Mouse (Mus musculus): Measurements from ENCODE around the gene Ngb. TPM values are rescaled to one million over a fixed set of nuclear protein-coding genes. Genes with fewer than 3 reads are reported as not detected.
A peak's percentile ranks its signal among the peaks of the same experiment; 100 is the strongest.

The Ngb gene
- not detected in 2 replicates for polyA plus RNA-seq (2012)

DNA sequence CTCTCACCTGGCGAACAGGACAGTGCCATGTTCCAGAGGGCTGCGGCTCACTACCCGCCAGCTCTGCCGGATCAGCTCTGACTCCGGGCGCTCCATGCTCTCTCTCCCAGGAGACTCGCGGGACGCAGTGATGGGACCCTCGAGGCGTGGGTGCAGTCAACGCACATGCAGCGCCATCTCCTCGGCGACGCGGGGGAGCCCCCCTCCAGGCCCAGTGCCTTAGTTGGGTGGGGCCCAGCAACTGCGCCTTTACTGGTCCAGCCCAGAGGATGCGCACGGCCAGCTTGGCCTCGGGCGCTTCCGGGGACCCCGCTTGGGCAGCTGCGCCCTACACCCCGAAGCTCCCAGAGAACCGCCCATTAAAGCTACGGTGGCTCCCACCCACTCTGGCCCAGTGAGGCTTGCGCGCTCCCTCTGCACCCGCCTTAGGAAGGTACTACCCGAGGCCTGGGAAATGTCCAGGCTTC is at the start of gene Ngb:
Gene Ngb, minus strand, starts transcription at position 375 of the 467 bp plus-strand sequence.
- Histone ChIP-seq H3K36me3 (ENCODE audit: control insufficient read depth) (no peaks in the 10 kb centered on the region), H3K27me3 (ENCODE audit: control insufficient read depth) (peaks cover 35% of the 10 kb centered on the region), H3K4me3 (replicated peaks) (no peak within 1 kb of the TSS), H3K4me1 (ENCODE audit: control insufficient read depth) (peaks cover 2% of the 10 kb centered on the region; the same call in 1 of the 2 replicates), H3K9me3 (ENCODE audit: control insufficient read depth, low read length) (no peaks in the 10 kb centered on the region)
- TF ChIP-seq TAL1 (IDR thresholded peaks at IDR 0.05; ENCODE audit: low read length) = no peak
- no peak for TF ChIP-seq GATA1 (IDR thresholded peaks at IDR 0.05; ENCODE audit: low read length)

DNA sequence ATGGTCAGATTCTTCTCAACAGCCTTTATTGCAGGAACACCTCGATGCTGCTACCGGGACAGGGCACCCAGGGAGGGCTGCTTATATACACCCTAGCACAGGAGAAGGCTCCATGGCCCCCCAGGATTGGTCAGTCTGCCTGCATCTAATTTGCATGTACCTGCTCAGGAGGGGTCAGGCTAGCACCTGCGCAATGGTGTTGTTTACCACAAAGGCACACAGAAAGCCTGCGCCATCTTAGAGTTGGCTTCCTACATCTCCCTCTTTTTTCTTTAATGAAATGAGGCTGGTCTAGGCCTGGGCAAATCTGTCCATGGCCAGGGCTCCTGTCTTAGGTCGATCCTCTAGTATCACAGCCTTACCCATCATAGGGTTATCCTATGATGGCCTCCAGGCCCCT is 47.1 kb upstream of the Ngb start:
- H3K4me3 ChIP-seq (replicated peaks) = no peak overlapping the region
- no peaks in the 10 kb centered on the region for H3K27me3 ChIP-seq (ENCODE audit: control insufficient read depth)
- no peak for TF ChIP-seq GATA1 (IDR thresholded peaks at IDR 0.05; ENCODE audit: low read length)
- no peak for TF ChIP-seq TAL1 (IDR thresholded peaks at IDR 0.05; ENCODE audit: low read length)
- peaks cover 9% of the 10 kb centered on the region for H3K36me3 ChIP-seq (ENCODE audit: control insufficient read depth)
- peaks cover 25% of the 10 kb centered on the region for H3K4me1 ChIP-seq (ENCODE audit: control insufficient read depth)
- peaks cover 29% of the 10 kb centered on the region for H3K9me3 ChIP-seq (ENCODE audit: control insufficient read depth, low read length)

DNA sequence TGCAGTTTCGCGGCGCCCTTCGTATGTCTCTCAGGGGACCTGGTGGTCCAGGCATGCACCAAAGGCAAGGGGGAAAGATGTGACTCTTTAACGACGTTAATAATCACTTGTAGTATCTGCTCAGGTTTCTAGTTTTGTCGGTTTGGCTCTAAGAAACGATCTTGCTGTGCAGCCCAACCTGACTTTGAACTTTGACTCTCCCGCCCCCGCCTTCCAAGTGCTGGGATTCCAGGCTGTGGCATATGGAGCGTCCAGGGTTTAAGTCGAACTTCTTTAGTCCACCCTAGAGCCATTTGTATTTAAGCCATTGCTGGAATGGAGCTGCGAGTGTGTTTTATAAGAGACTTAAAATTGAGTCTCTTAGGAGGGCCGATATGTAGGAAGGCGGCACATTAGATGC is 45.8 kb upstream of the Ngb start:
- H3K9me3 ChIP-seq (ENCODE audit: control insufficient read depth, low read length) = peaks cover 20% of the 10 kb centered on the region
- TF ChIP-seq GATA1 (IDR thresholded peaks at IDR 0.05; ENCODE audit: low read length) = no peak
- TF ChIP-seq TAL1 (IDR thresholded peaks at IDR 0.05; ENCODE audit: low read length) = no peak

DNA sequence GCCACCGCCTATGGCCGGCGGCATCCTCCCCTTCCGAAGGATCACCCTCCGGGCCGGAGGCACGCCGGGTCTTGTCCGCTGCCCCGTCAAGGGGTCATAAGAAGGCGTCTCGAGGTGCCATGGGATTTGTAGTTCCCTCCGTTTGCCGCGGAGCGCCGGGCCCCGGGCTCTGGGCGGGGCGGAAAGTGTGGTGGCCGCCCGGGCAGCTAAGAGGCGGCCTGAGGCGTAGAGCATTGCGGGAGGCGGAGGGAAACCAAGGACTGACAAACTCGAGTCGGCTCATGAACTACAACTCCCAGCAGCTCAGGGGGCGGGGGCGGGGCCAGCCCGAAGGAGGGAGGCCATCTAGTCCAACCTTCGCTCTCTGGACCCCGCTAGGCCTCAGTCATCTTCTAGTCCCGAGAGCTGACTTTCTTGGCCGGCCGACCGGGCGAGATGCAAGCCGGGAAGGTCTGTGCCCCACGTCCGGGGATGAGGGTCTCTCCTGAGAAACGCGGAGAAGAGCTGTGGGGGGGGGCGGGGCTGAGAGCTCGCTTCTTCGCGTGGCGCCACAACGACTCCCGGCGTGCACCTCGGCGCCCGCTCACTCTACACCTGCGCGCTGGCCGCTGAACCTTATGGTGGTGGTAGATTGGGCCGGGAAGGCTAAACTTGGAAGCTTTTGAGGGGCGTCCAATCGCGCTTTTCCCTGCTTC is 45.2 kb upstream of the Ngb start, which contains the start of gene Pomt2:
Gene Pomt2, minus strand, starts transcription at position 574 of the 695 bp plus-strand sequence.
- no peaks in the 10 kb centered on the region for H3K27me3 ChIP-seq (ENCODE audit: control insufficient read depth)
- no peak for TF ChIP-seq TAL1 (IDR thresholded peaks at IDR 0.05; ENCODE audit: low read length)
- no peak for TF ChIP-seq GATA1 (IDR thresholded peaks at IDR 0.05; ENCODE audit: low read length)
- H3K36me3 ChIP-seq (ENCODE audit: control insufficient read depth) = peaks cover 9% of the 10 kb centered on the region
- peak within 1 kb of the TSS; percentile 97 for H3K4me3 ChIP-seq (replicated peaks)
- H3K4me1 ChIP-seq (ENCODE audit: control insufficient read depth) = peaks cover 25% of the 10 kb centered on the region
- H3K9me3 ChIP-seq (ENCODE audit: control insufficient read depth, low read length) = peaks cover 15% of the 10 kb centered on the region

More for the DNA sequence above, 45.8 kb upstream of the Ngb start:
- peaks cover 9% of the 10 kb centered on the region for H3K36me3 ChIP-seq (ENCODE audit: control insufficient read depth)
- H3K27me3 ChIP-seq (ENCODE audit: control insufficient read depth) = no peaks in the 10 kb centered on the region
- peaks cover 25% of the 10 kb centered on the region for H3K4me1 ChIP-seq (ENCODE audit: control insufficient read depth)
- peak overlapping the region; percentile 97 for H3K4me3 ChIP-seq (replicated peaks)

DNA sequence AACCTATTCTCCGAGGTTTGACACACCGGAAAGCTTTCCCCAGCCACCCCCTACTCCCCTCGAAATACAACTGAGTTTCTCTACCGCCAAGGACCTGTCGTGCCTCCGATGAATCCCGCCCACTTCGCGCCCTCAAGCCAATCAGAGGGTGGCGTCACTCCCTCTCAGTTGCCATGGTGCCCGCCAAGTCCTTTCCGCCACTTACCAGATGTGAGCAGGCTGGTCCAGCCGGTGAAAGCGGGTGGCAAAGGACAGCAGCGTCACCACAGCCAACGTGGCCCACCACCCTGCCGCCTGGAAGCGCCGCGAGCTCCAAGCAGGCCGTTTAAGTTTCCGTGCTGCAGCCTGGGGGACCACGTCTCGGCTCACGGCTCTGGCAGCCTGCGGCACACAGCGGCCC is 44.6 kb upstream of the Ngb start, which contains the start of gene Gstz1:
Gene Gstz1, plus strand, starts transcription at position 200 of the 400 bp plus-strand sequence.
- H3K4me3 ChIP-seq (replicated peaks) = peak within 1 kb of the TSS; percentile 97
- H3K9me3 ChIP-seq (ENCODE audit: control insufficient read depth, low read length) = peaks cover 12% of the 10 kb centered on the region
- no peak for TF ChIP-seq TAL1 (IDR thresholded peaks at IDR 0.05; ENCODE audit: low read length)
- TF ChIP-seq GATA1 (IDR thresholded peaks at IDR 0.05; ENCODE audit: low read length) = no peak
- H3K36me3 ChIP-seq (ENCODE audit: control insufficient read depth) = peaks cover 9% of the 10 kb centered on the region
- peaks cover 25% of the 10 kb centered on the region for H3K4me1 ChIP-seq (ENCODE audit: control insufficient read depth)
- no peaks in the 10 kb centered on the region for H3K27me3 ChIP-seq (ENCODE audit: control insufficient read depth)

DNA sequence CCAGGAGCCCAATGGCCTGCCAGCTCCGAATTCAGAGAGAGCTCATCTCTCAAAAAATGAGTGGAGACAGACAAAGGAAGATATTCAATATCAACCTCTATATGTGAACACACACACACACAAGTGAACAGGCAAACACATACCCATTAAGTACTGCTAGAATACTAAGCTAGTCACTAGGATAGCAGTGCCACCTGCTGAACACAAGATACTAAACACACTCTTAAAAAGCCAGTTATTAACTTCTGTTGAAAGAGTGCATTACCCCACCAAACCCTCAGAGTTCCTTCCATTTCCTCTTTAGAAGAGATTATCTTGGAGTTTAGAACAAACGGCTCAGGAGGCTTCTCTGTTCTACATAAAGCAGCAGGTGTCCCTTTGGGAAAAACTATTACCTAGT is 39.8 kb upstream of the Ngb start:
- TF ChIP-seq GATA1 (IDR thresholded peaks at IDR 0.05; ENCODE audit: low read length) = no peak
- no peak for TF ChIP-seq TAL1 (IDR thresholded peaks at IDR 0.05; ENCODE audit: low read length)
- peaks cover 15% of the 10 kb centered on the region for H3K4me1 ChIP-seq (ENCODE audit: control insufficient read depth)
- peaks cover 7% of the 10 kb centered on the region for H3K36me3 ChIP-seq (ENCODE audit: control insufficient read depth)
- no peaks in the 10 kb centered on the region for H3K9me3 ChIP-seq (ENCODE audit: control insufficient read depth, low read length)
- no peak overlapping the region for H3K4me3 ChIP-seq (replicated peaks)
- H3K27me3 ChIP-seq (ENCODE audit: control insufficient read depth) = no peaks in the 10 kb centered on the region

DNA sequence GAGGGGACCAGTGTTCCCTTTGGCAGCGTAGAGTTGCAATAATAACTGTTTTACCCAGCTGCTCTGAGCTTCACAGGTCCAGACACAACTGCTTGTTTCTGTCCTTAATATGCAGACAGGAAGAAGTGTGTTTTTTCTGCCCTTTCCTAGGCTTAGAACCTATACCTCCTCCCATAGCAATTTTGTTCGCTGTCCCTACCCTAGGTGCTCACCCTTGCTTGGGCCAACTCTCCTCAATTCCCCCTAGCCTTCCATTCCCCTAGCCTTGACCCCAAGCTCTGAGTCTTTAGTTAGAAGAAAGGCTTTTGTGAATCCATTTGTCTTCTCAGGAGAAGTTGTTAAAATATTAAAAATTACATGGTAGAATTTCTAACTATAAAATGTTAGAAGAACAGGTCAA is 36.4 kb upstream of the Ngb start:
- Histone ChIP-seq H3K4me1 (ENCODE audit: control insufficient read depth) (no peaks in the 10 kb centered on the region), H3K9me3 (ENCODE audit: control insufficient read depth, low read length) (no peaks in the 10 kb centered on the region), H3K27me3 (ENCODE audit: control insufficient read depth) (no peaks in the 10 kb centered on the region), H3K36me3 (ENCODE audit: control insufficient read depth) (peaks cover 7% of the 10 kb centered on the region), H3K4me3 (replicated peaks) (no peak overlapping the region)
- no peak for TF ChIP-seq GATA1 (IDR thresholded peaks at IDR 0.05; ENCODE audit: low read length)
- TF ChIP-seq TAL1 (IDR thresholded peaks at IDR 0.05; ENCODE audit: low read length) = no peak

DNA sequence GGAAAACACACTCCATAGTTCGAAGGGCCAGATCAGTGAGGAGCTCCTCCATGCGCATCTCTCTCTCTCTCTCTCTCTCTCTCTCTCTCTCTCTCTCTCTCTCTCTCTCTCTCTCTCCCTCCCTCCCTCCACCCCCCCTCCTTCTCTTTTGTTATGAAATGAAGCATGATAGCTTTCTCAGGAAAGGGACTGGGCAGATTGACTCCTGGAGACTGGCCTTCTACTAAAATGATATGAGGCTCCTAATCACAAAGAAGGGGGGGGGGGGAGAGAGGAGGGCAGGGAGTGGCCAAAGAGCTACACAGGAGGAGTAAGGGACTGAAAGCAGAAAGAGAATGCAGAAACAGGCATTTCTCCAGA is 36.0 kb upstream of the Ngb start:
- TF ChIP-seq GATA1 (IDR thresholded peaks at IDR 0.05; ENCODE audit: low read length) (no peak), TAL1 (IDR thresholded peaks at IDR 0.05; ENCODE audit: low read length) (no peak)
- Histone ChIP-seq H3K27me3 (ENCODE audit: control insufficient read depth) (no peaks in the 10 kb centered on the region), H3K36me3 (ENCODE audit: control insufficient read depth) (peaks cover 7% of the 10 kb centered on the region), H3K4me3 (replicated peaks) (no peak overlapping the region), H3K9me3 (ENCODE audit: control insufficient read depth, low read length) (no peaks in the 10 kb centered on the region), H3K4me1 (ENCODE audit: control insufficient read depth) (no peaks in the 10 kb centered on the region)

DNA sequence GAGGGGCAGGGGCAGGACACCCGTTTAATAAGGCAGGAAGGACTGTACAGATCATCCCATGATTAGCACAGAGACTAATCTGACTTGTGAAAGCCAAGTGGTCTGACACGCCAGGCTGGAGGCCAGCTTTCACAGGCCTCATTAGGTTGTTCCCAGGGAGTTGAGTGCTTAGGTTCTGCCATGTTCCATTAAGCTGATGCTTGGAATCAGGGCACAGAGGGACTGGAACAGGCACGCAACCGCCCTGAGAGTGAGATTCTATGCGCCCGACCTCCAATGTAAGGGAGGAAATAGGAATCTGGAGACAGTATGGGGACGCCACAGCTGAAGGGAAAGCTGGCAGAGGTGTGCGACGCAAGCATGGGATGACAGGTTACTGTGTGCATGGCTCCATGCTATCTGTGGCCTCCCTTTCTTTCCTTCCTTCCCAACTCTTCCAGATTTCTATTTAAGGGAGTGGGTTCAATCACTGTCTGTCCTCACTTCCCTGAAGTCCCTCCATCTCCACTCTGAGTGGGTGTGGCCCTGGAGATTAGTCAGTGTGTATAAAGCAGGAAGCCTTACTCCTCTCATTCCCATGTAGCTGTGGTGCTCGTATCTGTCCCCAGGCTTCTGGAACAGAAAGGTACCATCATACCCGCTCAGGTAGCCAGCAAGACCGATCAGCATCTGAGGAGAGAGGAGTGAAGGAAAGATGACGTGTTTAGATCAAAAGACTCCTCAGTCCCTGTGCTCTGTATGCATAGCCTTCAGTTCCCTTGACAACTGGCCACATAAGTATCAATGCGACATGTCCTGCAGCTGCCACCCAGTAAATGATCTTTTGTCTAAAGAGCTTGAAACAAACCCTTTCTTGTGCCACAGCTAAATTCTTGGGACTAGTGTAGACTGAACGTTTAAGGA is 35.4 kb upstream of the Ngb start:
- Histone ChIP-seq H3K4me1 (ENCODE audit: control insufficient read depth) (peaks cover 5% of the 10 kb centered on the region), H3K36me3 (ENCODE audit: control insufficient read depth) (peaks cover 7% of the 10 kb centered on the region), H3K9me3 (ENCODE audit: control insufficient read depth, low read length) (no peaks in the 10 kb centered on the region), H3K4me3 (replicated peaks) (no peak overlapping the region), H3K27me3 (ENCODE audit: control insufficient read depth) (no peaks in the 10 kb centered on the region)
- no peak for TF ChIP-seq GATA1 (IDR thresholded peaks at IDR 0.05; ENCODE audit: low read length)
- no peak for TF ChIP-seq TAL1 (IDR thresholded peaks at IDR 0.05; ENCODE audit: low read length)

Measured in erythroblast, embryonic 14.5 days (primary cell).